ENCODE assay signal across 24 mouse cellular contexts in the genomic region with DNA sequence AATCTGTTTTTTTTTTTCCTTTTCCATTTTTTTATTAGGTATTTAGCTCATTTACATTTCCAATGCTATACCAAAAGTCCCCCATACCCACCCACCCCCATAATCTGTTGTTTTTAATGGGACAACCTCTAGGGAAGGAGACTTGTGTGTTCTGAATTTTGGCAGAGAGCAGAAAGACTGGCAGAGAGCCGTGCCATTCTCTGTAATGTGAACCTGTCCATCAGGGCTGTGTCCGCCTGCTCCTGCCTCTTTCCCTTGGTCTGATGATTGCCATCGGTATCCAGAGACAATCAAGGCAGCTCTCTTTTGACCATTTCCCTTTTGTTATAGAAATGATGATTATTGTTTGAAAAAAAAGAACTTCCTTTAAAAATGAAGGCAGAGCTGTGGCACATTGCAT. TPM values are rescaled to one million over a fixed set of nuclear protein-coding genes. Genes with fewer than 3 reads are reported as not detected.
"Had no signal": no experiment of that assay in that cellular context is flagged by ENCODE, and none has a peak within 500 bp of the region (broad histone marks: within the 10 kb centered on the region; RNA-seq: fewer than 3 reads in every experiment).

No protein-coding gene starts in this region.

- H3K27ac ChIP-seq: heart, adult 2 months; heart, embryonic 13.5 days; heart, embryonic 15.5 days; hindbrain, embryonic 14.5 days; kidney, embryonic 15.5 days; kidney, postnatal 0 days; limb, embryonic 13.5 days; limb, embryonic 15.5 days; liver, embryonic 12.5 days; liver, embryonic 14.5 days had no signal

- H3K4me1 ChIP-seq: heart, embryonic 13.5 days; heart, embryonic 15.5 days; kidney, embryonic 15.5 days; limb, embryonic 13.5 days; limb, embryonic 15.5 days; liver, embryonic 12.5 days had no signal

- H3K27me3 ChIP-seq: heart, embryonic 13.5 days; heart, embryonic 15.5 days; kidney, embryonic 15.5 days; limb, embryonic 13.5 days; limb, embryonic 15.5 days; liver, embryonic 12.5 days had no signal

- H3K4me3 ChIP-seq: heart, adult 2 months; heart, embryonic 13.5 days; heart, embryonic 15.5 days; kidney, embryonic 15.5 days; limb, embryonic 13.5 days; limb, embryonic 15.5 days; liver, embryonic 12.5 days had no signal

- DNase-seq: gastrocnemius, postnatal 14 days; gastrocnemius, postnatal 36 days; heart, adult 2 months; heart, postnatal 14 days; heart, postnatal 36 days; kidney, adult 11 months; kidney, adult 2 months; kidney, adult 9 months; kidney, postnatal 14 days; kidney, postnatal 36 days; layer of hippocampus, postnatal 36 days had no signal

RNA-seq across cellular contexts. Expression of gene Mrap2, which starts 26.8 kb away (rescaled TPM):
- total RNA-seq: hematopoietic stem cell, adult 5-6 weeks; liver, adult 2 months had no signal
- polyA plus RNA-seq: heart, embryonic 11.5 days; heart, embryonic 13.5 days; heart, embryonic 15.5 days; heart, postnatal 0 days; liver, adult 2 months; liver, embryonic 12.5 days; liver, embryonic 14.5 days had no signal
